Mouse (Mus musculus) liver, embryonic 16.5 days (tissue): ENCODE data around the gene Cst7. TPM values are rescaled to one million over a fixed set of nuclear protein-coding genes. Genes with fewer than 3 reads are reported as not detected.

Experiments
- ATAC-seq: fragments of 200-750 bp; cut with Nextera tagmentation; 2 replicates; pipeline ENCODE4 v1.8.0; 2017; ENCODE audit warnings: low read depth, mild to moderate bottlenecking, moderate number of reproducible peaks, moderate library complexity
- H3K27ac ChIP-seq: fragments of 300-500 bp; sonication (generic); 2 replicates; pipeline ENCODE4 v1.5.1; 2014; ENCODE audit warnings: mild to moderate bottlenecking, low read length
- H3K27me3 ChIP-seq: fragments of 300-500 bp; sonication (generic); 2 replicates; pipeline ENCODE4 v1.6.1; 2014; ENCODE audit warnings: low read depth, low read length, mixed read lengths; ENCODE audit not compliant: control insufficient read depth, insufficient read depth
- H3K36me3 ChIP-seq: fragments of 300-500 bp; sonication (generic); 2 replicates; pipeline ENCODE4 v1.6.1; 2014; ENCODE audit warnings: mild to moderate bottlenecking; ENCODE audit not compliant: control insufficient read depth, insufficient read depth
- H3K4me1 ChIP-seq: fragments of 300-500 bp; sonication (generic); 2 replicates; pipeline ENCODE4 v1.6.1; 2014; ENCODE audit warnings: low read depth, low read length, mixed read lengths; ENCODE audit not compliant: control insufficient read depth
- H3K4me2 ChIP-seq: fragments of 300-500 bp; sonication (generic); 2 replicates; pipeline ENCODE4 v1.6.1; 2014; ENCODE audit warnings: low read depth, low read length, mixed read lengths
- H3K4me3 ChIP-seq: fragments of 300-500 bp; sonication (generic); 2 replicates; pipeline ENCODE4 v1.5.1; 2014; ENCODE audit warnings: low read depth, mild to moderate bottlenecking, low read length
- H3K9ac ChIP-seq: fragments of 300-500 bp; sonication (generic); 2 replicates; pipeline ENCODE4 v1.6.1; 2014; ENCODE audit warnings: low read depth, low read length
- H3K9me3 ChIP-seq: fragments of 300-500 bp; sonication (generic); replicated peaks from 2 replicates; pipeline ENCODE4 v1.6.1; 2016; ENCODE audit warnings: low read length; ENCODE audit not compliant: control insufficient read depth
- WGBS: fragments of 180-500 bp; shearing (Covaris S2); extraction: QIAGEN DNeasy Blood & Tissue Kit; methylation state at CpG from one replicate; pipeline ENCODE4 v1.1.7; 2014; ENCODE audit not compliant: insufficient replicate concordance; 5-methylcytosine and 5-hydroxymethylcytosine counted together
- polyA plus RNA-seq: library from polyadenylated mRNA; unstranded; fragments of >200 nt; fragmentation: Nextera tagmentation; extraction: Ambion mirVana; gene quantifications from 2 replicates; pipeline ENCODE4 v1.2.1, GENCODE M21; 2015

Gene Cst7
- polyA plus RNA-seq, 1 experiment from 2014 or later, result 7.6 TPM

GRCm38 (mm10) chr2:150608872-150609560 lies 38.8 kb downstream of the Cst7 start:
- Histone ChIP-seq H3K36me3 (no peaks in the 10 kb centered on the region), H3K27me3 (no peaks in the 10 kb centered on the region), H3K4me2 (peak overlapping the region; percentile 90), H3K9ac (peak overlapping the region; percentile 93), H3K9me3 (no peaks in the 10 kb centered on the region), H3K4me3 (peak overlapping the region; percentile 78), H3K4me1 (peaks cover 26% of the 10 kb centered on the region), H3K27ac (peak overlapping the region; percentile 75)
- 2% methylated on average over 10 of the region's 10 CpGs for WGBS
- no peak for ATAC-seq

- H3K4me3 ChIP-seq, result no peak overlapping the region
- no peaks in the 10 kb centered on the region for H3K27me3 ChIP-seq
- no peak overlapping the region for H3K9ac ChIP-seq
- H3K4me2 ChIP-seq, result no peak overlapping the region
- H3K4me1 ChIP-seq, result peaks cover 26% of the 10 kb centered on the region
- H3K9me3 ChIP-seq, result no peaks in the 10 kb centered on the region
- H3K36me3 ChIP-seq, result no peaks in the 10 kb centered on the region
- peak; percentile 57 for ATAC-seq
- WGBS, result 16% methylated on average over 3 of the region's 3 CpGs
- peak overlapping the region; percentile 57 for H3K27ac ChIP-seq
Measured at GRCm38 (mm10) chr2:150610097-150610496, 39.9 kb downstream of the Cst7 start.

GRCm38 (mm10) chr2:150621698-150622097 lies 51.5 kb downstream of the Cst7 start:
- Histone ChIP-seq H3K9ac (no peak overlapping the region), H3K27ac (no peak overlapping the region), H3K27me3 (no peaks in the 10 kb centered on the region), H3K36me3 (peaks cover 42% of the 10 kb centered on the region), H3K4me2 (no peak overlapping the region), H3K4me1 (no peaks in the 10 kb centered on the region), H3K9me3 (no peaks in the 10 kb centered on the region), H3K4me3 (no peak overlapping the region)
- ATAC-seq, result no peak
- 55% methylated on average over 3 of the region's 3 CpGs for WGBS

GRCm38 (mm10) chr2:150623957-150624356 lies 53.7 kb downstream of the Cst7 start:
- Histone ChIP-seq H3K36me3 (peaks cover 47% of the 10 kb centered on the region), H3K4me3 (no peak overlapping the region), H3K9me3 (no peaks in the 10 kb centered on the region), H3K27me3 (no peaks in the 10 kb centered on the region), H3K4me1 (no peaks in the 10 kb centered on the region), H3K4me2 (no peak overlapping the region), H3K27ac (no peak overlapping the region), H3K9ac (no peak overlapping the region)
- ATAC-seq, result no peak
- 71% methylated on average over 3 of the region's 3 CpGs for WGBS

GRCm38 (mm10) chr2:150624926-150625325 lies 54.7 kb downstream of the Cst7 start:
- Histone ChIP-seq H3K4me1 (no peaks in the 10 kb centered on the region), H3K9me3 (no peaks in the 10 kb centered on the region), H3K36me3 (peaks cover 42% of the 10 kb centered on the region), H3K27ac (no peak overlapping the region), H3K4me2 (no peak overlapping the region), H3K4me3 (no peak overlapping the region), H3K27me3 (no peaks in the 10 kb centered on the region), H3K9ac (no peak overlapping the region)
- WGBS, result 84% methylated on average over 8 of the region's 8 CpGs
- ATAC-seq, result no peak

GRCm38 (mm10) chr2:150627140-150627539 lies 56.9 kb downstream of the Cst7 start:
- H3K4me1 ChIP-seq, result no peaks in the 10 kb centered on the region
- no peak overlapping the region for H3K4me2 ChIP-seq
- H3K4me3 ChIP-seq, result no peak overlapping the region
- no peak for ATAC-seq
- H3K36me3 ChIP-seq, result peaks cover 36% of the 10 kb centered on the region
- no peak overlapping the region for H3K9ac ChIP-seq
- WGBS, result 29% methylated on average over 6 of the region's 6 CpGs
- no peak overlapping the region for H3K27ac ChIP-seq
- H3K9me3 ChIP-seq, result no peaks in the 10 kb centered on the region
- no peaks in the 10 kb centered on the region for H3K27me3 ChIP-seq

Other genes with a start within 250 kb of the Cst7 start
- 0.53 TPM in 1 of 2 replicates, not detected in the other for gene Gm10130, start 246.7 kb upstream of the Cst7 start, polyA plus RNA-seq
- 0.59 and 1.1 TPM in 2 replicates for gene 3300002I08Rik, start 207.7 kb upstream of the Cst7 start, polyA plus RNA-seq
- gene Zfp442, start 118.9 kb upstream of the Cst7 start, polyA plus RNA-seq, result 0.93 and 1.4 TPM in 2 replicates
- gene Zfp345, start 85.3 kb upstream of the Cst7 start, polyA plus RNA-seq, result not detected in 2 replicates
- 27.2 and 29.2 TPM in 2 replicates for gene Apmap, start 38.2 kb downstream of the Cst7 start, polyA plus RNA-seq
- 49.9 and 56.3 TPM in 2 replicates for gene Acss1, start 98.1 kb downstream of the Cst7 start, polyA plus RNA-seq
- not detected in 2 replicates for gene Vsx1, start 118.9 kb downstream of the Cst7 start, polyA plus RNA-seq
- 11.0 and 12.2 TPM in 2 replicates for gene Entpd6, start 178.6 kb downstream of the Cst7 start, polyA plus RNA-seq
- gene Pygb, start 216.3 kb downstream of the Cst7 start, polyA plus RNA-seq, result 29.5 and 31.3 TPM in 2 replicates